Mouse (Mus musculus) liver, adult 2 months (tissue): ENCODE measurements at regions not wholly inside any gene's neighbourhood (a gene's known extent, or its start where the extent isn't known, plus 50 kb on each side); places are given as distances from the start of the nearest gene placed in this dataset.

Source experiments
- CTCF ChIP-seq: fragments of 200-500 bp; IDR thresholded peaks from 2 replicates; pipeline ENCODE4 v1.5.1; 2011; ENCODE audit warnings: low read depth, low read length, control low read depth
- POLR2A ChIP-seq: fragments of 200-500 bp; IDR thresholded peaks from 2 replicates; pipeline ENCODE4 v1.6.1; 2011; ENCODE audit warnings: low read length, control low read depth; ENCODE audit not compliant: insufficient read depth; ENCODE audit errors: extremely low read depth

GRCm38 (mm10) chr16:79350127-79350526 is 259.2 kb upstream of the Tmprss15 start:
- no peak for TF ChIP-seq CTCF
- TF ChIP-seq POLR2A = no peak
